Mouse (Mus musculus): Measurements from ENCODE around the gene Adam30. TPM values are rescaled to one million over a fixed set of nuclear protein-coding genes. Genes with fewer than 3 reads are reported as not detected.

Adam30 gene
- polyA plus RNA-seq, 1 experiment: not detected

GRCm38 (mm10) chr3:98209161-98209560 is 48.7 kb downstream of the Adam30 start:
- 90% methylated on average over 4 of the region's 4 CpGs for WGBS
- H3K27ac ChIP-seq (ENCODE audit: insufficient read depth, low read depth, low read length): no peak overlapping the region
- H3K27me3 ChIP-seq (replicated peaks; ENCODE audit: control insufficient read depth, insufficient read depth, low read length): no peaks in the 10 kb centered on the region
- no peak overlapping the region for H3K4me3 ChIP-seq (ENCODE audit: insufficient read depth, low read depth, low read length)
- no peak for TF ChIP-seq CTCF (conservative IDR thresholded peaks at IDR 0.05; ENCODE audit: insufficient read depth, insufficient read length, low read depth, low read length)
- TF ChIP-seq POLR2A (IDR thresholded peaks at IDR 0.05; ENCODE audit: low read depth, low read length): no peak
- no peaks in the 10 kb centered on the region for H3K4me1 ChIP-seq (ENCODE audit: control insufficient read depth, insufficient read depth, low read length)
- DNase-seq: no peak
- no peaks in the 10 kb centered on the region for H3K36me3 ChIP-seq (ENCODE audit: control insufficient read depth, insufficient read depth, low read length)

- WGBS: 60% methylated on average over 10 of the region's 10 CpGs
- no peaks in the 10 kb centered on the region for H3K4me1 ChIP-seq (ENCODE audit: control insufficient read depth, insufficient read depth, low read length)
- H3K4me3 ChIP-seq (ENCODE audit: insufficient read depth, low read depth, low read length): no peak overlapping the region
- no peaks in the 10 kb centered on the region for H3K36me3 ChIP-seq (ENCODE audit: control insufficient read depth, insufficient read depth, low read length)
- H3K27ac ChIP-seq (ENCODE audit: insufficient read depth, low read depth, low read length): no peak overlapping the region
- TF ChIP-seq POLR2A (IDR thresholded peaks at IDR 0.05; ENCODE audit: low read depth, low read length) (no peak), CTCF (conservative IDR thresholded peaks at IDR 0.05; ENCODE audit: insufficient read depth, insufficient read length, low read depth, low read length) (no peak)
- DNase-seq: no peak
- no peaks in the 10 kb centered on the region for H3K27me3 ChIP-seq (replicated peaks; ENCODE audit: control insufficient read depth, insufficient read depth, low read length)
Measured at GRCm38 (mm10) chr3:98210860-98211259, 50.4 kb downstream of the Adam30 start.

DNA sequence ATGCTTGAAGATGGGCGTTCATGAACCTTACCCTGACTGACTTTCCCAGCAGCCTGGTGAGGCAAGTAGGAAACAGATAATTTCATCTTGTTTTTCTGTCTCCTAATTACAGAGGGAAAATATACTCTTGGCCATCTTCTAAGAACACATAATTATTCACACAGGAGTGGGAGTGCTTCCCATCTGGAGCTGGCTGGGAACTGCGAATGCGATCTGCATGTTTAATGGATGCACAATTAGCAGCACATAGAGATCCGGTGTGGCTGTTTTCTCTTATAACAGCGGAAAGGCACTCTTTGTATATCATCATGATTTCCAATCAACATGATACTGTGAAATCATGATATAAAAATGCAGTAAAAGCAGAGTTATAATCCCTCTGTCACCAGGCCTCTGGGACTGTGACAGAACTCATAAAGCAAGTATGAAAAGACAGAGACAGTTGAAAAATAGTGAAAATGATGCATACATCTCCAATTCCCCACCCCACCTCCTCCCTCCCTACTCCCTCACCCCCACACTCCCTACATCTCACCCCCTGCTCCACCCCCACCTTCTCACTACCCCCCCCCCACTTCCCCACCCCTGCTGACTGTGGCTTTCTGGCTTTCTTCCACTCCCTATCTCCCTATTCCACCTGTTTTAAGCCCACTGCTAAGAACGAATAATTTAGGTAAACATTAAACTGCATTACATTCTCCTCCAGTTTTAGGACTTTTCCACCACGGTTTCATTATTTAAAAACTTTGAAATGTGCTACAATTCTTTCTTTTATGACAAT is 51.1 kb downstream of the Adam30 start:
- 52% methylated on average over 7 of the region's 7 CpGs for WGBS
- H3K4me3 ChIP-seq (ENCODE audit: insufficient read depth, low read depth, low read length): no peak overlapping the region
- no peak for DNase-seq
- no peaks in the 10 kb centered on the region for H3K4me1 ChIP-seq (ENCODE audit: control insufficient read depth, insufficient read depth, low read length)
- H3K27ac ChIP-seq (ENCODE audit: insufficient read depth, low read depth, low read length): no peak overlapping the region
- no peak for TF ChIP-seq POLR2A (IDR thresholded peaks at IDR 0.05; ENCODE audit: low read depth, low read length)
- TF ChIP-seq CTCF (conservative IDR thresholded peaks at IDR 0.05; ENCODE audit: insufficient read depth, insufficient read length, low read depth, low read length): no peak
- no peaks in the 10 kb centered on the region for H3K36me3 ChIP-seq (ENCODE audit: control insufficient read depth, insufficient read depth, low read length)
- H3K27me3 ChIP-seq (replicated peaks; ENCODE audit: control insufficient read depth, insufficient read depth, low read length): no peaks in the 10 kb centered on the region

Other genes with a start within 250 kb of the Adam30 start
- 16.3 and 20.0 TPM in 2 replicates for gene Notch2, start 147.1 kb upstream of the Adam30 start, polyA plus RNA-seq (2012; rRNA removed)
- gene Reg4, start 61.5 kb downstream of the Adam30 start, polyA plus RNA-seq (2012; rRNA removed): not detected in 2 replicates
- 39.0 and 39.5 TPM in 2 replicates for gene Hmgcs2, start 119.8 kb downstream of the Adam30 start, polyA plus RNA-seq (2012; rRNA removed)
- 47.1 and 54.5 TPM in 2 replicates for gene Phgdh, start 179.4 kb downstream of the Adam30 start, polyA plus RNA-seq (2012; rRNA removed)
- 14.7 and 16.2 TPM in 2 replicates for gene Zfp697, start 221.8 kb downstream of the Adam30 start, polyA plus RNA-seq (2012; rRNA removed)